Mouse (Mus musculus) c-Kit-positive CD71-positive TER-119-negative erythroid progenitor cells, embryonic 14.5 days (primary cell): ENCODE data around the gene Cd37.

Experiments used
- DNase-seq: peaks from one replicate; pipeline ENCODE4 v3.0.0-alpha.2; 2013; ENCODE audit warnings: low read depth

The Cd37 gene

GRCm38 (mm10) chr7:45202654-45203053 lies 36.3 kb downstream of the Cd37 start:
- DNase-seq = no peak

- no peak for DNase-seq
Observed at GRCm38 (mm10) chr7:45198961-45199360, 40.0 kb downstream of the Cd37 start.

- no peak for DNase-seq
Observed at GRCm38 (mm10) chr7:45198435-45198834, 40.5 kb downstream of the Cd37 start.

GRCm38 (mm10) chr7:45196994-45197393 lies 41.9 kb downstream of the Cd37 start:
- no peak for DNase-seq

GRCm38 (mm10) chr7:45196176-45196535 lies 42.8 kb downstream of the Cd37 start:
- no peak for DNase-seq

GRCm38 (mm10) chr7:45195341-45196175 lies 43.4 kb downstream of the Cd37 start:
- DNase-seq = no peak

GRCm38 (mm10) chr7:45193871-45194785 lies 44.8 kb downstream of the Cd37 start:
- no peak for DNase-seq

GRCm38 (mm10) chr7:45193406-45193805 lies 45.5 kb downstream of the Cd37 start:
- no peak for DNase-seq

- no peak for DNase-seq
Observed at GRCm38 (mm10) chr7:45192585-45193310, 46.2 kb downstream of the Cd37 start.

- no peak for DNase-seq
Observed at GRCm38 (mm10) chr7:45191803-45192363, 47.0 kb downstream of the Cd37 start.

- no peak for DNase-seq
Observed at GRCm38 (mm10) chr7:45191161-45191560, 47.8 kb downstream of the Cd37 start.

- DNase-seq = no peak
Observed at GRCm38 (mm10) chr7:45190186-45190585, 48.7 kb downstream of the Cd37 start.

- DNase-seq = no peak
Observed at GRCm38 (mm10) chr7:45189600-45189999, 49.3 kb downstream of the Cd37 start.

- DNase-seq = no peak
Observed at GRCm38 (mm10) chr7:45185921-45186320, 53.0 kb downstream of the Cd37 start.

GRCm38 (mm10) chr7:45183672-45184071 lies 55.2 kb downstream of the Cd37 start:
- no peak for DNase-seq
